ENCODE assay signal across 8 mouse cellular contexts in the genomic region with DNA sequence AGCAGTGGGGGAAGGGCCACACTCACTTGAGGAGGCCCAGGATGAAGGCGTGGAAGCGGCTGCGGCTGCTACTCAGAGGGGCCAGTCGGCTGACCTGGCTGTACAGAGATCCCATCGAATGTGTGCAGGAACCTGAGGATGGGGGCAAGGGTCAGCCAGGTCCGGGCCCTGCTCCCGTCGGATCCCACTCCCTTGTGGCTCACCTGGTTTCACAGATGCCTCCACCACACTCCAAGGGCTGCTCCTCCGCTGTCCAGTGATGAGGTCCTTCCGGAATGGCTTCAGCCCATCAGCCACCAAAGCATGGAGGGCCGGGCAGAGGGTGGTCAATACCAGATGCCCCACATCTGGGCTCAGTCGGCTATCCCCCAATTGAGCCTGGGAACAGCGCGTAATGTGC. TPM values are rescaled to one million over a fixed set of nuclear protein-coding genes. Genes with fewer than 3 reads are reported as not detected.
DNase-seq lines count a peak whose midpoint lies in the region; ATAC-seq and TF ChIP-seq lines count a peak whose summit lies in the region.

No protein-coding gene starts in this region.

- H3K9ac ChIP-seq in lung, embryonic 16.5 days (ENCODE audit: low read length), result peak overlapping the region; percentile 70

- H3K4me1 ChIP-seq in lung, embryonic 16.5 days (replicated peaks; ENCODE audit: control insufficient read depth, insufficient read depth, low read length), result peaks cover 18% of the 10 kb centered on the region
- H3K4me1 ChIP-seq in olfactory bulb, adult 2 months (ENCODE audit: control insufficient read depth, insufficient read depth, low read length), result peaks cover 37% of the 10 kb centered on the region

- no peak for TF ChIP-seq CTCF in olfactory bulb, adult 2 months (IDR thresholded peaks at IDR 0.05; ENCODE audit: insufficient read depth, low read depth, low read length)

- no peak overlapping the region for H3K27ac ChIP-seq in lung, embryonic 16.5 days (ENCODE audit: low read length)
- no peak overlapping the region for H3K27ac ChIP-seq in olfactory bulb, adult 2 months (ENCODE audit: insufficient read depth, low read depth, low read length)

- H3K4me2 ChIP-seq in lung, embryonic 16.5 days (ENCODE audit: low read depth, low read length), result peak overlapping the region; percentile 99

- no peaks in the 10 kb centered on the region for H3K9me3 ChIP-seq in lung, embryonic 16.5 days (ENCODE audit: control insufficient read depth, low read length)

- H3K27me3 ChIP-seq in lung, embryonic 16.5 days (ENCODE audit: control insufficient read depth, insufficient read depth, low read depth, low read length), result peaks cover 16% of the 10 kb centered on the region

- peak overlapping the region; percentile 75 for H3K4me3 ChIP-seq in lung, embryonic 16.5 days (ENCODE audit: low read length)
- H3K4me3 ChIP-seq in olfactory bulb, adult 2 months (ENCODE audit: insufficient read depth, low read depth, low read length), result peak overlapping the region; percentile 75

- peak; percentile 17 for DNase-seq in adrenal gland, adult 2 months
- no peak for DNase-seq in adrenal gland, postnatal 10 days
- no peak for DNase-seq in lung, postnatal 4 days
- DNase-seq in kidney, postnatal 10 days, result peak; percentile 31
- DNase-seq in embryo, embryonic 9.5 days (ENCODE audit: extremely low spot score), result no peak
- DNase-seq in right cerebral cortex, postnatal 25 days, result no peak

- peaks cover 2% of the 10 kb centered on the region; the same call in 1 of the 2 replicates for H3K36me3 ChIP-seq in lung, embryonic 16.5 days (ENCODE audit: control insufficient read depth, insufficient read depth, low read length)

- 37% methylated on average over 14 of the region's 14 CpGs for WGBS in lung, embryonic 16.5 days
- WGBS in olfactory bulb, adult 2 months, result 77% methylated on average over 14 of the region's 14 CpGs

- TF ChIP-seq POLR2A in olfactory bulb, adult 2 months (IDR thresholded peaks at IDR 0.05; ENCODE audit: insufficient read depth, low read depth, low read length), result no peak

- no peak for ATAC-seq in lung, embryonic 16.5 days (ENCODE audit: low read depth)

RNA-seq across cellular contexts. Expression of a gene that starts 4.1 kb away (rescaled TPM):
- 10 to 100 TPM; 23.3 to 32.5 TPM for total RNA-seq in adrenal gland, adult 2 months (2021)
- 56.4 and 66.6 TPM in 2 replicates for polyA plus RNA-seq in adrenal gland, adult 2 months (2012; rRNA removed)
- 10 to 100 TPM; 19.2 to 23.2 TPM for total RNA-seq in adrenal gland, postnatal 10 days (2021)
- 19.7 and 19.8 TPM in 2 replicates for polyA plus RNA-seq in lung, embryonic 16.5 days (2015; fragmentation: Nextera tagmentation; extraction: Ambion mirVana)
- polyA plus RNA-seq in olfactory bulb, adult 2 months (2012; ENCODE audit: insufficient read depth, insufficient read length, low replicate concordance, missing spikeins), result not detected in 2 replicates

RNA-seq across cellular contexts. Expression of a gene that starts 11.9 kb away (rescaled TPM):
- total RNA-seq in adrenal gland, adult 2 months (2021), result not detected
- not detected in 2 replicates for polyA plus RNA-seq in adrenal gland, adult 2 months (2012; rRNA removed)
- total RNA-seq in adrenal gland, postnatal 10 days (2021), result not detected
- polyA plus RNA-seq in lung, embryonic 16.5 days (2015; fragmentation: Nextera tagmentation; extraction: Ambion mirVana), result not detected in 2 replicates
- not detected in 2 replicates for polyA plus RNA-seq in olfactory bulb, adult 2 months (2012; ENCODE audit: insufficient read depth, insufficient read length, low replicate concordance, missing spikeins)

RNA-seq across cellular contexts. Expression of a gene that starts 12.8 kb away (rescaled TPM):
- 100 to 1,000 TPM; 208 to 632 TPM for total RNA-seq in adrenal gland, adult 2 months (2021)
- 253 and 549 TPM in 2 replicates for polyA plus RNA-seq in adrenal gland, adult 2 months (2012; rRNA removed)
- total RNA-seq in adrenal gland, postnatal 10 days (2021), result 10 to 100 TPM; 56.9 to 70.2 TPM
- polyA plus RNA-seq in lung, embryonic 16.5 days (2015; fragmentation: Nextera tagmentation; extraction: Ambion mirVana), result 132 and 137 TPM in 2 replicates
- polyA plus RNA-seq in olfactory bulb, adult 2 months (2012; ENCODE audit: insufficient read depth, insufficient read length, low replicate concordance, missing spikeins), result not detected in 2 replicates

RNA-seq across cellular contexts. Expression of a gene that starts 47.0 kb away (rescaled TPM):
- total RNA-seq in adrenal gland, adult 2 months (2021), result under 1 TPM in 1 of 2 experiments, not detected in 1; 0.81 TPM
- 0.55 TPM in 1 of 2 replicates, not detected in the other for polyA plus RNA-seq in adrenal gland, adult 2 months (2012; rRNA removed)
- 10 to 100 TPM; 15.2 to 41.1 TPM for total RNA-seq in adrenal gland, postnatal 10 days (2021)
- 0.18 and 1.3 TPM in 2 replicates for polyA plus RNA-seq in lung, embryonic 16.5 days (2015; fragmentation: Nextera tagmentation; extraction: Ambion mirVana)
- polyA plus RNA-seq in olfactory bulb, adult 2 months (2012; ENCODE audit: insufficient read depth, insufficient read length, low replicate concordance, missing spikeins), result not detected in 2 replicates

Comparison
In these comparisons a context has a peak if more than half of its experiments do, and no peak if none do; other contexts are left out.
1. DNase-seq: peak in adrenal gland, adult 2 months (single experiment) and kidney, postnatal 10 days (single experiment); none in adrenal gland, postnatal 10 days (single experiment), lung, postnatal 4 days (0 of 2), embryo, embryonic 9.5 days (single experiment) and right cerebral cortex, postnatal 25 days (single experiment).